Comparison of ENCODE assay signal across 11 mouse cellular contexts in genomic region chr14:105630867-105631680, GRCm38 (mm10).
DNase-seq lines count a peak whose midpoint lies in the region; ATAC-seq lines count a peak whose summit lies in the region.
"Had no signal": no experiment of that assay in that cellular context is flagged by ENCODE, and none has a peak within 500 bp of the region (broad histone marks: within the 10 kb centered on the region; RNA-seq: fewer than 3 reads in every experiment).

No protein-coding gene starts in this region.

- DNase-seq in cerebellum, adult 9-10 months: peak; percentile 42
- peak; percentile 67 to 89 for DNase-seq in frontal cortex, postnatal 36 days (ENCODE audit: low spot score in 2 of 2)
- DNase-seq in left cerebral cortex, adult 11 months (ENCODE audit: low spot score): peak; percentile 86
- DNase-seq in ovary, postnatal 10 days (ENCODE audit: low spot score): no peak
- DNase-seq in urinary bladder, adult 18-20 months (ENCODE audit: low spot score in 2 of 2): no peak
- no peak for DNase-seq in limb, embryonic 10.5 days (ENCODE audit: low spot score)
- DNase-seq: adrenal gland, postnatal 10 days; heart, postnatal 14 days had no signal

- H3K9me3 ChIP-seq in neural tube, embryonic 15.5 days (replicated peaks): no peaks in the 10 kb centered on the region
- H3K9me3 ChIP-seq in limb, embryonic 10.5 days (replicated peaks): no peaks in the 10 kb centered on the region
- H3K9me3 ChIP-seq: limb, embryonic 13.5 days had no signal

- peak overlapping the region; percentile 73 for H3K27ac ChIP-seq in neural tube, embryonic 15.5 days (replicated peaks)
- H3K27ac ChIP-seq in limb, embryonic 10.5 days: no peak overlapping the region
- H3K27ac ChIP-seq: limb, embryonic 13.5 days had no signal

- 26% methylated on average over 9 of the region's 9 CpGs for WGBS in neural tube, embryonic 15.5 days
- 89% methylated on average over 9 of the region's 9 CpGs for WGBS in limb, embryonic 10.5 days

- no peaks in the 10 kb centered on the region for H3K27me3 ChIP-seq in neural tube, embryonic 15.5 days (replicated peaks)
- H3K27me3 ChIP-seq in limb, embryonic 10.5 days (ENCODE audit: low read depth, poor library complexity, severe bottlenecking): no peaks in the 10 kb centered on the region
- H3K27me3 ChIP-seq: limb, embryonic 13.5 days had no signal

- peak; percentile 85 for ATAC-seq in neural tube, embryonic 15.5 days (ENCODE audit: low FRiP score)
- ATAC-seq in CD4-positive, CD25-positive, alpha-beta regulatory T cell, adult 4 months: no peak

- H3K4me1 ChIP-seq in neural tube, embryonic 15.5 days: peaks cover 7% of the 10 kb centered on the region; the same call in 1 of the 2 replicates
- H3K4me1 ChIP-seq in limb, embryonic 10.5 days: peaks cover 20% of the 10 kb centered on the region

- H3K4me3 ChIP-seq in neural tube, embryonic 15.5 days (replicated peaks): no peak overlapping the region
- H3K4me3 ChIP-seq in limb, embryonic 10.5 days: no peak overlapping the region
- H3K4me3 ChIP-seq: limb, embryonic 13.5 days had no signal

- H3K36me3 ChIP-seq in neural tube, embryonic 15.5 days: no peaks in the 10 kb centered on the region
- no peaks in the 10 kb centered on the region for H3K36me3 ChIP-seq in limb, embryonic 10.5 days
- H3K36me3 ChIP-seq: limb, embryonic 13.5 days had no signal

- no peak overlapping the region for H3K9ac ChIP-seq in neural tube, embryonic 15.5 days (replicated peaks)
- H3K9ac ChIP-seq: limb, embryonic 13.5 days had no signal

- H3K4me2 ChIP-seq in neural tube, embryonic 15.5 days: peak overlapping the region; percentile 36
- H3K4me2 ChIP-seq: limb, embryonic 13.5 days had no signal

Comparison
In these comparisons a context has a peak if more than half of its experiments do, and no peak if none do; other contexts are left out.
1. DNase-seq: peak in cerebellum, adult 9-10 months (single experiment), frontal cortex, postnatal 36 days (2 of 2) and left cerebral cortex, adult 11 months (single experiment); none in ovary, postnatal 10 days (single experiment), urinary bladder, adult 18-20 months (0 of 2) and limb, embryonic 10.5 days (single experiment).